ENCODE assay signal across 22 mouse cellular contexts in the genomic region with DNA sequence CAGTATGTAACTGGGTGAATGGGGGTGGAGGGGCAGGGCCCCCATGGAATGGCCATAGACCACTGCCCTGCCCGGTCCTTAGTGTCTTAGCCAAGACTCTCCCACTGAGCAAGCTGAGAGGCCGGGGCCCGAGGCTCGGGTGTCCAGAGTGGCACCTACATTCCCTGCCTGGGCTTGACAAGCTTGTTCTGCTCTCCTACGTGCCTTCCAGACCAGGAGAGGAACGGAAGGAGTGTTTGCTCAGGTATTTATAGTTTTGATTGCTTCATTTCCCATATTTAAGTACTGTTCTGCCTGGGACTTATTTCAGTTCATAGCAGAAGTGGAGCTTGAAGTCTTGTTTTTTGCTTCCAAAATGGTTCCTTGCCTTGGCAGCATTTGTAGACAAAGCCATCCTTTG.
DNase-seq lines count a peak whose midpoint lies in the region; ATAC-seq lines count a peak whose summit lies in the region.
"Had no signal": no experiment of that assay in that cellular context is flagged by ENCODE, and none has a peak within 500 bp of the region (broad histone marks: within the 10 kb centered on the region; RNA-seq: fewer than 3 reads in every experiment).

No protein-coding gene starts in this region.

- H3K4me1 ChIP-seq in heart, embryonic 10.5 days: no peaks in the 10 kb centered on the region
- H3K4me1 ChIP-seq in lung, embryonic 15.5 days: peaks cover 20% of the 10 kb centered on the region
- H3K4me1 ChIP-seq: hindbrain, embryonic 15.5 days had no signal

- H3K27me3 ChIP-seq in heart, embryonic 10.5 days (ENCODE audit: insufficient read depth, poor library complexity, severe bottlenecking): no peaks in the 10 kb centered on the region
- no peaks in the 10 kb centered on the region for H3K27me3 ChIP-seq in lung, embryonic 15.5 days
- H3K27me3 ChIP-seq: hindbrain, embryonic 15.5 days; stomach, embryonic 15.5 days had no signal

- DNase-seq in heart, embryonic 10.5 days (ENCODE audit: low spot score): no peak
- DNase-seq in heart, postnatal 14 days: no peak
- DNase-seq in lung, postnatal 36 days: peak; percentile 70
- no peak for DNase-seq in ovary, adult 18-20 months (ENCODE audit: low spot score)
- no peak for DNase-seq in spleen, postnatal 4 days (ENCODE audit: low spot score in 2 of 2)
- DNase-seq in kidney, adult 8-10 months: no peak
- DNase-seq: adrenal gland, postnatal 10 days; cerebellum, adult 18-20 months; cerebellum, postnatal 25 days; embryo, embryonic 11 days; gastrocnemius, postnatal 14 days; heart, adult 2 months; heart, postnatal 4 days; kidney, adult 11 months; midbrain, embryonic 14.5 days; thymus, adult 2 months had no signal

- H3K9me3 ChIP-seq in heart, embryonic 10.5 days: no peaks in the 10 kb centered on the region
- H3K9me3 ChIP-seq in lung, embryonic 15.5 days: no peaks in the 10 kb centered on the region
- H3K9me3 ChIP-seq: hindbrain, embryonic 15.5 days; stomach, embryonic 15.5 days had no signal

- intact Hi-C loops in heart, postnatal 14 days (cut with DNase I): no loop called here

- H3K4me2 ChIP-seq in lung, embryonic 15.5 days: no peak overlapping the region
- H3K4me2 ChIP-seq: hindbrain, embryonic 15.5 days; stomach, embryonic 15.5 days had no signal

- no peak overlapping the region for H3K9ac ChIP-seq in lung, embryonic 15.5 days
- H3K9ac ChIP-seq: hindbrain, embryonic 15.5 days; stomach, embryonic 15.5 days had no signal

- ATAC-seq in granulocyte monocyte progenitor cell, adult 5-6 weeks (replicated peaks; ENCODE audit: poor library complexity, severe bottlenecking): peak; percentile 15
- ATAC-seq in lung, embryonic 15.5 days (ENCODE audit: borderline replicate concordance, extremely low read depth, low FRiP score, low TSS enrichment): peak; percentile 80
- ATAC-seq: forebrain, embryonic 14.5 days had no signal

- H3K4me3 ChIP-seq in heart, embryonic 10.5 days: no peak overlapping the region
- H3K4me3 ChIP-seq in lung, embryonic 15.5 days: no peak overlapping the region
- H3K4me3 ChIP-seq: heart, adult 2 months; hindbrain, embryonic 15.5 days; stomach, embryonic 15.5 days had no signal

- 0 out of 2 replicates have a peak overlapping the region, but pooled peaks have one; percentile 42 for H3K27ac ChIP-seq in heart, embryonic 10.5 days
- peak overlapping the region; percentile 95 for H3K27ac ChIP-seq in lung, embryonic 15.5 days
- H3K27ac ChIP-seq: heart, adult 2 months; hindbrain, embryonic 15.5 days; kidney, postnatal 0 days; stomach, embryonic 15.5 days had no signal

- 89% methylated on average over 6 of the region's 6 CpGs for WGBS in heart, embryonic 10.5 days
- WGBS in lung, embryonic 15.5 days: 78% methylated on average over 6 of the region's 6 CpGs

- H3K36me3 ChIP-seq in heart, embryonic 10.5 days: no peaks in the 10 kb centered on the region
- no peaks in the 10 kb centered on the region for H3K36me3 ChIP-seq in lung, embryonic 15.5 days
- H3K36me3 ChIP-seq: hindbrain, embryonic 15.5 days; stomach, embryonic 15.5 days had no signal
